Mouse (Mus musculus) small intestine, adult 2 months (tissue): ENCODE results near the gene Sdccag8.

Source experiments
- CTCF ChIP-seq: fragments of 200-500 bp; IDR thresholded peaks from 2 replicates; pipeline ENCODE4 v1.5.1; 2012; ENCODE audit warnings: low read depth, mild to moderate bottlenecking, control low read depth, inconsistent platforms, low read length, moderate library complexity, mixed read lengths; ENCODE audit not compliant: insufficient replicate concordance, insufficient read length; ENCODE audit errors: extremely low read depth
- POLR2A ChIP-seq: fragments of 200-500 bp; IDR thresholded peaks from 2 replicates; pipeline ENCODE4 v1.6.1; 2012; ENCODE audit warnings: low read depth, mild to moderate bottlenecking, control low read depth, inconsistent platforms, low read length, moderate library complexity

GRCm38 (mm10) chr1:176945175-176945540 is 130.7 kb downstream of the Sdccag8 start:
- TF ChIP-seq CTCF (no peak), POLR2A (no peak)
